Mouse (Mus musculus): Measurements from ENCODE around the gene Fstl4. TPM values are rescaled to one million over a fixed set of nuclear protein-coding genes. Genes with fewer than 3 reads are reported as not detected.

The Fstl4 gene
- polyA plus RNA-seq, 1 experiment from 2014 or later = 0.49 TPM

DNA sequence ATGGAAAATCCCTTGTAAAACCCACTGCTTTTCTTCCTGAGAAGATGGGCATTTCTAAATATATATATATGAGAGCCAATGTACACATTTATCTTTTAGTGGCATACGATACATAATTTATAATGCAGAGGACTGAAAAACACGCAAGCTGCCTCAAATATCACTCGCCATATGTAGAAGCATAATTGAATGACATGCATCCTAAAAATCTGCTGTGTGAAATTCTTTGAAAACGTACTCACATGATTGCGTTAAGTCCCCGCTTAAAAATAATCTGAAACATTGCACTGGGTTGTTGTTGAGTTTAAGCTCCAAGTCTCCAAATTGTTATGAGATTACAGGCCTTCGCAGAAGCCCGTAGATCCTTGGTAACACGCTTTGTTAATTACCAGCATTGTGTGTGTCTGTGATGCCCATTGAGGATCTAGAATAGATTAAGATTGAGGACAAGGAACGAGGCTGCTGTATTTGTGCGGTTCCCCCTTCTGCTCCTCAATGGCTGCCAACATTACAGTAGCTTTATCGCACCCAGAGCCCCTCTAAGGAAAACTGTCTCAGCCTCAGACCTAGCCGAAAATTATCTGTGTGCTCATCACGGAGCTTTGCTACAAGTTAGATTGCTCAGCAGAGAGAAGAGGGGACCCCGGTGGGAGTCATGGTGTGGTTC, 108.5 kb downstream of the Fstl4 start:
- H3K27ac ChIP-seq (replicated peaks; ENCODE audit: low read depth, low read length) = no peak overlapping the region
- no peak for DNase-seq (ENCODE audit: low spot score)
- no peaks in the 10 kb centered on the region; the same call in 1 of the 2 replicates for H3K9me3 ChIP-seq (ENCODE audit: control insufficient read depth, low read length)
- no peaks in the 10 kb centered on the region for H3K4me1 ChIP-seq (ENCODE audit: control insufficient read depth, insufficient read depth, low read length)
- H3K36me3 ChIP-seq (ENCODE audit: control insufficient read depth, insufficient read depth, low read length) = no peaks in the 10 kb centered on the region
- H3K9ac ChIP-seq (ENCODE audit: low read length) = no peak overlapping the region
- WGBS = 93% methylated on average over 15 of the region's 15 CpGs
- no peaks in the 10 kb centered on the region for H3K27me3 ChIP-seq (ENCODE audit: control insufficient read depth, insufficient read depth, low read length)
- no peak for ATAC-seq (ENCODE audit: insufficient number of reproducible peaks, low FRiP score, low TSS enrichment, low read depth)
- no peak overlapping the region for H3K4me3 ChIP-seq (ENCODE audit: low read depth, low read length)
- H3K4me2 ChIP-seq (ENCODE audit: low read depth, severe bottlenecking) = no peak overlapping the region

DNA sequence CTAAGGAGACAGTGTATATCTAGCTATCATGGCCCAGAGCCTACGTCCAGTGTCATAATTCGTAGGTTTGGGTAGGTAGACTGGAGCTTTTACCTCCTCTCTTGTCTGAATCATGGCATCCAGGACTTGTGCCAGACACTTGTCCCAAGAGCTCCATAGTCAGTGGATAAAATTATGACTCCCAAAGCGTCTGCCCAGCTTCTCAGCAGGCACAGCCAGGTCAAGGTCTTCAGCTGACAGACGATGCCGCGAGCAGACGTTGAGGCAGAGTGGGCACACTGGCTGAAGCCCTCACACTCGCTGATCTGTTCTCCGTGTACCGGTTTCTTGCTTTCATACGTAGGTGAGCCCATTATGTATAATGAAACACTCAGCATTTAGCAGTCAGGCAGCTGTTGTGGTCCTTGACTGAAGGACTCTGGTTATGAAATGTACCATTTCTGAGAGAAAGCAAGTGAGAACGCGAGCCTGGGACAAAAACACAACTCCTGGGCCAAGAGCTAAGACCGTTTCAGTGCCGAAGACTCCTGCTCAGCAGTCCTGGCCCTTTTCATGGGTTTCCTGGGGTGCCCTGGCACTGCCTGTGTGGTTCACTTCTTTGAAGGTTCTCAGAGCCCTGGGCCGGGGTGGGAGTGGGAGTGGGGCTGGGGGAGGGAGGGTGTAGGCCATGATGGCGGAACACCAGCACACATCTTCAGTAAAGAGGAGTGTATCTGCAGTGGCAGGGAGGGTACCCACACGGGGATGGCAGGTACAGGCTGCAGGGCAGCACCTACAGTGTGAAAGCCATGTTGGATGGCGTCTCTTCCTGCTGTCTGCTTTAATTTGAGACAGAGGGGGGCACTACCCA, 111.7 kb downstream of the Fstl4 start:
- no peak overlapping the region for H3K9ac ChIP-seq (ENCODE audit: low read length)
- H3K4me2 ChIP-seq (ENCODE audit: low read depth, severe bottlenecking) = no peak overlapping the region
- DNase-seq (ENCODE audit: low spot score) = no peak
- no peak overlapping the region for H3K4me3 ChIP-seq (ENCODE audit: low read depth, low read length)
- H3K27ac ChIP-seq (replicated peaks; ENCODE audit: low read depth, low read length) = no peak overlapping the region
- no peaks in the 10 kb centered on the region for H3K4me1 ChIP-seq (ENCODE audit: control insufficient read depth, insufficient read depth, low read length)
- WGBS = 92% methylated on average over 19 of the region's 19 CpGs
- ATAC-seq (ENCODE audit: insufficient number of reproducible peaks, low FRiP score, low TSS enrichment, low read depth) = no peak
- no peaks in the 10 kb centered on the region; the same call in 1 of the 2 replicates for H3K9me3 ChIP-seq (ENCODE audit: control insufficient read depth, low read length)
- H3K27me3 ChIP-seq (ENCODE audit: control insufficient read depth, insufficient read depth, low read length) = no peaks in the 10 kb centered on the region
- H3K36me3 ChIP-seq (ENCODE audit: control insufficient read depth, insufficient read depth, low read length) = no peaks in the 10 kb centered on the region

GRCm38 (mm10) chr11:52877662-52878061, 113.2 kb downstream of the Fstl4 start:
- Histone ChIP-seq H3K9me3 (ENCODE audit: control insufficient read depth, low read length) (no peaks in the 10 kb centered on the region; the same call in 1 of the 2 replicates), H3K9ac (ENCODE audit: low read length) (no peak overlapping the region), H3K27ac (replicated peaks; ENCODE audit: low read depth, low read length) (no peak overlapping the region), H3K4me2 (ENCODE audit: low read depth, severe bottlenecking) (no peak overlapping the region), H3K4me3 (ENCODE audit: low read depth, low read length) (no peak overlapping the region), H3K27me3 (ENCODE audit: control insufficient read depth, insufficient read depth, low read length) (no peaks in the 10 kb centered on the region), H3K36me3 (ENCODE audit: control insufficient read depth, insufficient read depth, low read length) (no peaks in the 10 kb centered on the region), H3K4me1 (ENCODE audit: control insufficient read depth, insufficient read depth, low read length) (no peaks in the 10 kb centered on the region)
- no peak for ATAC-seq (ENCODE audit: insufficient number of reproducible peaks, low FRiP score, low TSS enrichment, low read depth)
- no peak for DNase-seq (ENCODE audit: low spot score)
- 50% methylated on average over 2 of the region's 2 CpGs for WGBS

DNA sequence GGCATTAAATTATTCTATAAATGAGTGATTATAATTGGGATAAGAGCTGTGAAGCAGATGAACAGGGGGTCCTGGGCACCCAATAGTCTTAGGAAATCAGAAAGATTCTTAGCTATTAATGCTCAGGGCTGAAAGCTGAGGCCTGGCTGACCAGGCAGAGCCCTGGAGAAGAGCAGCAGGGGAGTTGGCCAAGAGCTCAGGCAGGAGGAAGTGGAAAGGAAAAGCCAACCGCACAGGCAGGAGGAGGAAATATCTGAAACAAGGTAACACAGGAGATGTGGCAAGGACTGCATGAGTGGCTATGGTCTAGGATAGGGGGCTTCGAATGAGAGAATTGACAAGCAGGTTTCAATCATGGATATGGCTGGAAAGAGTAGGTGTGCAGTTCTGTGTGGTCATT, 115.5 kb downstream of the Fstl4 start:
- no peak overlapping the region for H3K4me3 ChIP-seq (ENCODE audit: low read depth, low read length)
- H3K27ac ChIP-seq (replicated peaks; ENCODE audit: low read depth, low read length) = no peak overlapping the region
- no peaks in the 10 kb centered on the region for H3K27me3 ChIP-seq (ENCODE audit: control insufficient read depth, insufficient read depth, low read length)
- no peak overlapping the region for H3K4me2 ChIP-seq (ENCODE audit: low read depth, severe bottlenecking)
- H3K9ac ChIP-seq (ENCODE audit: low read length) = no peak overlapping the region
- DNase-seq (ENCODE audit: low spot score) = no peak
- H3K4me1 ChIP-seq (ENCODE audit: control insufficient read depth, insufficient read depth, low read length) = no peaks in the 10 kb centered on the region
- H3K36me3 ChIP-seq (ENCODE audit: control insufficient read depth, insufficient read depth, low read length) = no peaks in the 10 kb centered on the region
- no peaks in the 10 kb centered on the region for H3K9me3 ChIP-seq (ENCODE audit: control insufficient read depth, low read length)
- WGBS = 96% methylated on average over 2 of the region's 2 CpGs
- no peak for ATAC-seq (ENCODE audit: insufficient number of reproducible peaks, low FRiP score, low TSS enrichment, low read depth)

DNA sequence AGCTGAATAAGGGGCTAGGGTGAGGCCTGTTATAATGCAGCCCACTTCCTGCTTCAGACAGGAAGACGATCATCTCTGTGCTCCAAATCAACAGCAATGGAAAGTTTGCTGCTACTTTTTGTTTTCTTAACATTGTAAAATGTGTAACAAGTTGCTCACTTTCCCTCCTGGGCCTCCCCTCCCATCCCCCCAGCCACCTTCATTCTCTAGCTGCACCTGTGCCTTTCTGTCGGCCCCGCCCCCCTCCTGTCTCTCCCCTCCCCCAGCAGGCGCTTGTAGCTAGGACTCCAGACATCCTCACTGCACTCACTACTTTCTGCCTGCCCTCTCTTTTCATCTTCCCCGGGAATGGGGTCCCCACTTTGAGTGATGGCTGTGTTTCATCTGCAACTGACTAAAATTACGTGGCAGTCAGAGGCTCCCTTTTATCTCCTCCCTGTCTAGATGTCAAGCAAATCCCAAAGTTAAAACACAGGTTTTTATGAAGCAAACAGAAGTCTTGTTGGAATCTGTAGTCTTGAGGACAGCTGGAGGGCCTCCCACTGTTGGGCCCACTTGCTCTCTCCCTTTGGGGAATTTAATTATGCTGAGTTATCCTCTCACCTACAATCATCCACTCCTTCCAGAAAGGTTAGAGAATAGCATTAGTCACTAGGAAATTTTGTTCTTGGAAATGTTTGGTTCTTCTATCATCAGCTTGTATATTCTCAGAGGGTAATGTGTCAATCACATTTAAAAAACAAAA, 122.3 kb downstream of the Fstl4 start:
- Histone ChIP-seq H3K27me3 (ENCODE audit: control insufficient read depth, insufficient read depth, low read length) (no peaks in the 10 kb centered on the region), H3K4me3 (ENCODE audit: low read depth, low read length) (no peak overlapping the region), H3K9ac (ENCODE audit: low read length) (no peak overlapping the region), H3K9me3 (ENCODE audit: control insufficient read depth, low read length) (no peaks in the 10 kb centered on the region), H3K4me2 (ENCODE audit: low read depth, severe bottlenecking) (no peak overlapping the region), H3K36me3 (ENCODE audit: control insufficient read depth, insufficient read depth, low read length) (no peaks in the 10 kb centered on the region), H3K4me1 (ENCODE audit: control insufficient read depth, insufficient read depth, low read length) (0 out of 2 replicates have a peak, but pooled peaks cover 3% of the 10 kb centered on the region), H3K27ac (replicated peaks; ENCODE audit: low read depth, low read length) (no peak overlapping the region)
- WGBS = 10% methylated on average over 6 of the region's 6 CpGs
- DNase-seq (ENCODE audit: low spot score) (no peak), ATAC-seq (ENCODE audit: insufficient number of reproducible peaks, low FRiP score, low TSS enrichment, low read depth) (no peak)

GRCm38 (mm10) chr11:52888150-52888549, 123.7 kb downstream of the Fstl4 start:
- H3K4me2 ChIP-seq (ENCODE audit: low read depth, severe bottlenecking) = no peak overlapping the region
- H3K36me3 ChIP-seq (ENCODE audit: control insufficient read depth, insufficient read depth, low read length) = no peaks in the 10 kb centered on the region
- no peak overlapping the region for H3K4me3 ChIP-seq (ENCODE audit: low read depth, low read length)
- no peak for DNase-seq (ENCODE audit: low spot score)
- ATAC-seq (ENCODE audit: insufficient number of reproducible peaks, low FRiP score, low TSS enrichment, low read depth) = no peak
- H3K27ac ChIP-seq (replicated peaks; ENCODE audit: low read depth, low read length) = no peak overlapping the region
- no peaks in the 10 kb centered on the region for H3K27me3 ChIP-seq (ENCODE audit: control insufficient read depth, insufficient read depth, low read length)
- H3K9ac ChIP-seq (ENCODE audit: low read length) = no peak overlapping the region
- no peaks in the 10 kb centered on the region for H3K9me3 ChIP-seq (ENCODE audit: control insufficient read depth, low read length)
- 17% methylated on average over 6 of the region's 6 CpGs for WGBS
- H3K4me1 ChIP-seq (ENCODE audit: control insufficient read depth, insufficient read depth, low read length) = 0 out of 2 replicates have a peak, but pooled peaks cover 3% of the 10 kb centered on the region

DNA sequence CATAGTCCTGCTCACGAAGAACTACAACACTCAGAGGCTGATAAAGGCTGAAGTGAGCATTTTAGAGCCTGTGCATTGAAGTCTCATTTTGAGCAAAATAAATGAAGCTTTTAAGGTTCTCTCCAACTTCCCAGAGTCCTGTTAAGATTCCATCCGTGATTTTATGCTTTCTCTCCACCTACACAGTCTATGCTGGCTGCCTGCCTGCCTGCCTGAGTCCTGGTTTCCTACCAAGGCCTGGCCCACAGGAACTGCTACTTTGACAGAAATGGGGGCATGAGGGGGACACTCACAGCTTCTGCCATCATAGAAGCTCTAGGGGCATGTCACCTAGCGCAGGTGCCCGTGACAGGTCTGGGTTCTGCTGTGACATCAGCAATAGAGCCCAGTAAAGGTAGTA, 125.1 kb downstream of the Fstl4 start:
- 85% methylated on average over 4 of the region's 4 CpGs for WGBS
- Histone ChIP-seq H3K4me2 (ENCODE audit: low read depth, severe bottlenecking) (no peak overlapping the region), H3K4me3 (ENCODE audit: low read depth, low read length) (no peak overlapping the region), H3K27ac (replicated peaks; ENCODE audit: low read depth, low read length) (no peak overlapping the region), H3K9ac (ENCODE audit: low read length) (no peak overlapping the region), H3K36me3 (ENCODE audit: control insufficient read depth, insufficient read depth, low read length) (no peaks in the 10 kb centered on the region), H3K4me1 (ENCODE audit: control insufficient read depth, insufficient read depth, low read length) (0 out of 2 replicates have a peak, but pooled peaks cover 3% of the 10 kb centered on the region), H3K9me3 (ENCODE audit: control insufficient read depth, low read length) (no peaks in the 10 kb centered on the region), H3K27me3 (ENCODE audit: control insufficient read depth, insufficient read depth, low read length) (no peaks in the 10 kb centered on the region)
- ATAC-seq (ENCODE audit: insufficient number of reproducible peaks, low FRiP score, low TSS enrichment, low read depth) (no peak), DNase-seq (ENCODE audit: low spot score) (no peak)

GRCm38 (mm10) chr11:52890156-52890555, 125.7 kb downstream of the Fstl4 start:
- H3K36me3 ChIP-seq (ENCODE audit: control insufficient read depth, insufficient read depth, low read length) = no peaks in the 10 kb centered on the region
- no peak overlapping the region for H3K4me3 ChIP-seq (ENCODE audit: low read depth, low read length)
- H3K9me3 ChIP-seq (ENCODE audit: control insufficient read depth, low read length) = no peaks in the 10 kb centered on the region
- no peak overlapping the region for H3K9ac ChIP-seq (ENCODE audit: low read length)
- H3K4me2 ChIP-seq (ENCODE audit: low read depth, severe bottlenecking) = no peak overlapping the region
- 86% methylated on average over 7 of the region's 7 CpGs for WGBS
- H3K4me1 ChIP-seq (ENCODE audit: control insufficient read depth, insufficient read depth, low read length) = 0 out of 2 replicates have a peak, but pooled peaks cover 3% of the 10 kb centered on the region
- no peaks in the 10 kb centered on the region for H3K27me3 ChIP-seq (ENCODE audit: control insufficient read depth, insufficient read depth, low read length)
- no peak overlapping the region for H3K27ac ChIP-seq (replicated peaks; ENCODE audit: low read depth, low read length)
- no peak for DNase-seq (ENCODE audit: low spot score)
- ATAC-seq (ENCODE audit: insufficient number of reproducible peaks, low FRiP score, low TSS enrichment, low read depth) = no peak

Data from limb, embryonic 11.5 days (tissue).